Mouse (Mus musculus) myocyte (in vitro differentiated cells): ENCODE data around the gene Cabcoco1.

Experiments used
- CEBPB ChIP-seq: IDR thresholded peaks from 2 replicates; pipeline ENCODE4 v1.6.1; 2011; ENCODE audit warnings: mild to moderate bottlenecking, moderate library complexity; ENCODE audit not compliant: poor library complexity, insufficient read depth, severe bottlenecking
- E2F4 ChIP-seq: IDR thresholded peaks from one replicate; pipeline ENCODE4 v1.6.1; 2011; ENCODE audit warnings: mild to moderate bottlenecking, control low read depth, moderate library complexity; ENCODE audit not compliant: insufficient read depth
- POLR2A ChIP-seq: IDR thresholded peaks from one replicate; pipeline ENCODE4 v1.6.1; 2011; ENCODE audit warnings: low read depth, mild to moderate bottlenecking, control low read depth, moderate library complexity; ENCODE audit not compliant: insufficient read length
- POLR2AphosphoS2 ChIP-seq: IDR thresholded peaks from one replicate; pipeline ENCODE4 v1.6.1; 2011; ENCODE audit warnings: low read depth, control low read depth; ENCODE audit not compliant: insufficient read length
- USF1 ChIP-seq: IDR thresholded peaks from one replicate; pipeline ENCODE4 v1.6.1; 2011; ENCODE audit warnings: low read depth, mild to moderate bottlenecking, control low read depth, moderate library complexity

DNA sequence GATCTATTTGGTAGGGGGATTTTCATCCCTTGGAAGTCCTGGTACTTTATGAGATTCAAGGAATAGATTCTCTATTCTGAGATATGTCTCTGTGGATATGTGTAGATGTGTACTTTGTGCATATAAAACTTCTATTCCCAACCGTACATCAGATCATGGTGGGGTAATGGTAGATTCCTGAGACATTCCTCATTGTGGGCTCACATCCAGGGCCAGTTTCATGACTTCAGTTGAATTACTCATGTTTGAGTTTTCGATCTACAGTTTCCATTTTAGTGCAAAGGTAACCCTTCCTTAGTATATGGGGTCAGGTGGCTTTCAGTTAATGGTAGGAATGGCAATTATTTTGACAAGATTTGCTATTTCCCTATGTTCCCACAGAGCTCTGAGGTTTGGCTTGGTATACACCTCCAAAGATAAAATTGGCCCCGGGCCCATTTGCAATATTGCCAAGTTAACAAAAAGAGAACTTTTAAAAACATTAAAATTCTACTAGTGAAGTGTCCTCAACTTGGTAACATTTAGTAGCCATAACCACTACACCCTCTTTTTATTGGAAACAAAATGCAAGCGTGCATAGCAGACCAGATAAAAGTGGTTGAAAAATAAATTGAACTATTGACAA is 45.8 kb upstream of the Cabcoco1 start:
- TF ChIP-seq POLR2A: no peak
- TF ChIP-seq CEBPB: no peak
- TF ChIP-seq USF1: no peak
- TF ChIP-seq POLR2AphosphoS2: no peak
- no peak for TF ChIP-seq E2F4
